Mouse (Mus musculus) CH12.LX (cell line): Measurements from ENCODE around the gene Ccdc85a. TPM values are rescaled to one million over a fixed set of nuclear protein-coding genes. Genes with fewer than 3 reads are reported as not detected.

Source experiments
- DNase-seq: peaks from one replicate; pipeline ENCODE4 v3.0.0-alpha.2; 2013; ENCODE audit errors: extremely low read depth
- H3K27ac ChIP-seq: 2 replicates; pipeline ENCODE4 v1.5.1; 2012; ENCODE audit warnings: low read depth, mild to moderate bottlenecking, control low read depth, moderate library complexity; ENCODE audit not compliant: insufficient read depth
- H3K27me3 ChIP-seq: replicated peaks from 2 replicates; pipeline ENCODE3; 2012; ENCODE audit warnings: inconsistent platforms
- H3K36me3 ChIP-seq, 2 experiments: replicated peaks in 1 of 2; 2 replicates each; pipeline versions ENCODE3 to v1.6.1; 2012; ENCODE audit warnings: inconsistent platforms in 1 of 2, low read length in 1 of 2, mild to moderate bottlenecking in 1 of 2, mixed read lengths in 1 of 2, moderate library complexity in 1 of 2; ENCODE audit not compliant: control insufficient read depth in 1 of 2, insufficient read depth in 1 of 2
- H3K4me1 ChIP-seq, 2 experiments: 2 replicates each; pipeline ENCODE4 v1.6.1; 2012; ENCODE audit warnings: inconsistent platforms in 1 of 2, moderate library complexity in 1 of 2; ENCODE audit not compliant: insufficient read depth in 2 of 2, control insufficient read depth in 1 of 2
- H3K4me2 ChIP-seq: 2 replicates; pipeline ENCODE4 v1.6.1; 2012; ENCODE audit warnings: low read depth, mild to moderate bottlenecking, control low read depth; ENCODE audit not compliant: poor library complexity, insufficient read depth, severe bottlenecking
- H3K4me3 ChIP-seq, 3 experiments: fragments of 150-350 bp in 1 of 3; sonication (generic) in 1 of 3; replicated peaks in 1 of 3; 2 replicates each; pipeline versions ENCODE3 to v1.5.1; 2011 to 2012; ENCODE audit warnings: low read depth in 2 of 3, low read length in 2 of 3, mild to moderate bottlenecking in 2 of 3, moderate library complexity in 2 of 3, control low read depth in 1 of 3, improper control_type of control experiment in 1 of 3, inconsistent platforms in 1 of 3, mixed read lengths in 1 of 3; ENCODE audit not compliant: poor library complexity in 1 of 3
- H3K79me2 ChIP-seq: replicated peaks from 2 replicates; pipeline ENCODE4 v1.6.1; 2012; ENCODE audit warnings: mild to moderate bottlenecking, moderate library complexity; ENCODE audit not compliant: control insufficient read depth, poor library complexity, insufficient read depth, severe bottlenecking; ENCODE audit errors: extremely low read depth
- H3K9ac ChIP-seq: 2 replicates; pipeline ENCODE4 v1.6.1; 2012; ENCODE audit warnings: low read depth, mild to moderate bottlenecking, control low read depth, moderate library complexity; ENCODE audit not compliant: insufficient read depth
- H3K9me3 ChIP-seq: replicated peaks from 2 replicates; pipeline ENCODE3; 2012; ENCODE audit warnings: low read length, inconsistent platforms, mixed read lengths
- BHLHE40 ChIP-seq: IDR thresholded peaks from 2 replicates; pipeline ENCODE4 v1.6.1; 2011; ENCODE audit warnings: mild to moderate bottlenecking, low read depth, low read length, improper control_type of control experiment
- CHD1 ChIP-seq: IDR thresholded peaks from 2 replicates; pipeline ENCODE4 v1.6.1; 2012; ENCODE audit warnings: low read depth, low read length, improper control_type of control experiment, inconsistent platforms
- CTCF ChIP-seq, 2 experiments: IDR thresholded peaks in 1 of 2; conservative IDR thresholded peaks in 1 of 2; 2 replicates each; pipeline ENCODE4 v1.5.1; 2011 to 2012; ENCODE audit warnings: low read depth in 2 of 2, low read length in 2 of 2, improper control_type of control experiment in 1 of 2, inconsistent platforms in 1 of 2, mild to moderate bottlenecking in 1 of 2, moderate library complexity in 1 of 2
- E2F4 ChIP-seq: IDR thresholded peaks from 2 replicates; pipeline ENCODE4 v1.6.1; 2011; ENCODE audit warnings: low read depth, low read length, improper control_type of control experiment; ENCODE audit not compliant: insufficient replicate concordance
- ELF1 ChIP-seq: IDR thresholded peaks from 2 replicates; pipeline ENCODE4 v1.6.1; 2014; ENCODE audit warnings: low read depth, mild to moderate bottlenecking, inconsistent platforms, low read length, improper control_type of control experiment
- EP300 ChIP-seq: IDR thresholded peaks from 2 replicates; pipeline ENCODE4 v1.6.1; 2011; ENCODE audit warnings: low read length, improper control_type of control experiment
- ETS1 ChIP-seq: conservative IDR thresholded peaks from 2 replicates; pipeline ENCODE4 v1.6.1; 2012; ENCODE audit warnings: low read depth, mild to moderate bottlenecking, inconsistent platforms, low read length, improper control_type of control experiment, moderate library complexity
- GABPA ChIP-seq: IDR thresholded peaks from 2 replicates; pipeline ENCODE4 v1.6.1; 2012; ENCODE audit warnings: low read depth, low read length, improper control_type of control experiment, inconsistent platforms; ENCODE audit not compliant: insufficient replicate concordance
- HCFC1 ChIP-seq: IDR thresholded peaks from 2 replicates; pipeline ENCODE4 v1.6.1; 2012; ENCODE audit warnings: low read depth, mild to moderate bottlenecking, inconsistent platforms, low read length, improper control_type of control experiment
- JUN ChIP-seq: IDR thresholded peaks from 2 replicates; pipeline ENCODE4 v1.6.1; 2011; ENCODE audit warnings: low read depth, mild to moderate bottlenecking, low read length, improper control_type of control experiment, moderate library complexity; ENCODE audit not compliant: insufficient read depth
- JUND ChIP-seq: conservative IDR thresholded peaks from 2 replicates; pipeline ENCODE4 v1.6.1; 2011; ENCODE audit warnings: low read depth, low read length, improper control_type of control experiment
- MXI1 ChIP-seq: IDR thresholded peaks from 2 replicates; pipeline ENCODE4 v1.6.1; 2011; ENCODE audit warnings: mild to moderate bottlenecking, low read depth, low read length, improper control_type of control experiment
- NELFE ChIP-seq: IDR thresholded peaks from 2 replicates; pipeline ENCODE4 v1.6.1; 2011; ENCODE audit warnings: low read depth, low read length, improper control_type of control experiment
- NRF1 ChIP-seq: IDR thresholded peaks from 2 replicates; pipeline ENCODE4 v1.6.1; 2014; ENCODE audit warnings: low read depth, mild to moderate bottlenecking, inconsistent platforms, low read length, improper control_type of control experiment, moderate library complexity
- PAX5 ChIP-seq: IDR thresholded peaks from 2 replicates; pipeline ENCODE4 v1.6.1; 2012; ENCODE audit warnings: low read length, inconsistent platforms, mixed read lengths
- POLR2A ChIP-seq: IDR thresholded peaks from 2 replicates; pipeline ENCODE4 v1.6.1; 2011; ENCODE audit warnings: low read depth, mild to moderate bottlenecking, improper control_type of control experiment, low read length
- POLR2AphosphoS2 ChIP-seq: IDR thresholded peaks from 2 replicates; pipeline ENCODE4 v1.6.1; 2011; ENCODE audit warnings: low read depth, low read length, improper control_type of control experiment
- RAD21 ChIP-seq: IDR thresholded peaks from 2 replicates; pipeline ENCODE4 v1.6.1; 2011; ENCODE audit warnings: low read depth, mild to moderate bottlenecking, low read length, improper control_type of control experiment, moderate library complexity
- RCOR1 ChIP-seq: conservative IDR thresholded peaks from 2 replicates; pipeline ENCODE4 v1.6.1; 2012; ENCODE audit warnings: low read depth, mild to moderate bottlenecking, inconsistent platforms, low read length, improper control_type of control experiment
- SIN3A ChIP-seq: IDR thresholded peaks from 2 replicates; pipeline ENCODE4 v1.6.1; 2012; ENCODE audit warnings: low read length, improper control_type of control experiment, inconsistent platforms
- SMC3 ChIP-seq: IDR thresholded peaks from 2 replicates; pipeline ENCODE4 v1.6.1; 2011; ENCODE audit warnings: low read depth, low read length, improper control_type of control experiment
- USF1 ChIP-seq: IDR thresholded peaks from 2 replicates; pipeline ENCODE4 v1.6.1; 2014; ENCODE audit warnings: low read depth, mild to moderate bottlenecking, inconsistent platforms, low read length, improper control_type of control experiment
- USF2 ChIP-seq: conservative IDR thresholded peaks from 2 replicates; pipeline ENCODE4 v1.6.1; 2011; ENCODE audit warnings: low read depth, low read length, improper control_type of control experiment
- ZKSCAN1 ChIP-seq: IDR thresholded peaks from 2 replicates; pipeline ENCODE4 v1.6.1; 2012; ENCODE audit warnings: low read depth, inconsistent platforms, low read length, improper control_type of control experiment, borderline replicate concordance
- ZMIZ1 ChIP-seq: IDR thresholded peaks from 2 replicates; pipeline ENCODE4 v1.6.1; 2012; ENCODE audit warnings: low read depth, mild to moderate bottlenecking, inconsistent platforms, low read length, improper control_type of control experiment
- ZNF384 ChIP-seq: IDR thresholded peaks from 2 replicates; pipeline ENCODE4 v1.6.1; 2012; ENCODE audit warnings: low read depth, low read length, improper control_type of control experiment, inconsistent platforms
- dilution Hi-C: fragments of 300-500 bp; cut with MboI; formaldehyde crosslinking; loops from 2 replicates; pipeline ENCODE4 v1.14.3; 2020; ENCODE audit warnings: low sequenced_read_pairs; ENCODE audit not compliant: extremely low pct_unique_long_range_greater_than_20kb, extremely low pct_ligation_motif_present
- in situ Hi-C: fragments of 300-500 bp; cut with MboI; formaldehyde crosslinking; loops from 3 replicates; pipeline ENCODE4 v1.14.3; 2019; ENCODE audit warnings: low sequenced_read_pairs, low pct_ligation_motif_present, low pct_unique_long_range_greater_than_20kb, mixed read lengths
- polyA plus RNA-seq: library from polyadenylated mRNA; unstranded; fragments of >175 nt; gene quantifications from 2 replicates; pipeline ENCODE4 v1.2.1, GENCODE M21; 2012; ENCODE audit warnings: low read depth; ENCODE audit not compliant: insufficient read length
- total RNA-seq, 2 experiments: library from RNA; depleted of rRNA; stranded (reverse); fragments of 300-350 nt in 1 of 2; fragments of >200 nt in 1 of 2; gene quantifications; 2 replicates each; pipeline ENCODE4 v1.2.3; 2012 to 2014

Ccdc85a gene
- total and polyA plus RNA-seq, 3 experiments: not detected

- Histone ChIP-seq H3K4me3 (no peak overlapping the region), H3K4me1 (no peaks in the 10 kb centered on the region), H3K9ac (no peak overlapping the region), H3K4me2 (no peak overlapping the region), H3K9me3 (no peaks in the 10 kb centered on the region), H3K27me3 (no peaks in the 10 kb centered on the region), H3K36me3 (no peaks in the 10 kb centered on the region), H3K27ac (no peak overlapping the region), H3K79me2 (no peaks in the 10 kb centered on the region)
- DNase-seq: peak; percentile 41
- dilution Hi-C loops: no loop called here
- in situ Hi-C loops: loop anchor here (25.0 kb wide), 1 partner anchor 201 kb away; no protein-coding TSS in a partner anchor
- TF ChIP-seq JUND (peak; percentile 59), HCFC1 (no peak), JUN (no peak), ZNF384 (peak; percentile 81), SMC3 (peak; percentile 62), ZKSCAN1 (no peak), NELFE (no peak), GABPA (no peak), CTCF (conservative IDR thresholded peaks at IDR 0.05 in 1 of 2, IDR thresholded peaks at IDR 0.05 in 1 of 2; ENCODE audit: low read depth in 2 of 2, low read length in 2 of 2) (peak in 1 of 2 experiments; percentile 81; a peak in 3 of 4 replicates), RAD21 (peak; percentile 87)
These were observed 26.8 kb upstream of the Ccdc85a start for GRCm38 (mm10) chr11:28610781-28611491.

- dilution Hi-C loops: no loop called here
- DNase-seq: no peak
These were observed 800 bp downstream of the Ccdc85a start for GRCm38 (mm10) chr11:28583138-28583910.

More at GRCm38 (mm10) chr11:28583138-28583910, 800 bp downstream of the Ccdc85a start:
- H3K4me1 ChIP-seq: 0 out of 4 replicates have a peak, but pooled peaks cover 0 to 3% of the 10 kb centered on the region in 2 experiments
- no peaks in the 10 kb centered on the region for H3K79me2 ChIP-seq
- no peaks in the 10 kb centered on the region for H3K27me3 ChIP-seq
- TF ChIP-seq ETS1: no peak
- TF ChIP-seq USF2: no peak
- no peak for TF ChIP-seq SMC3
- no peak for TF ChIP-seq MXI1
- no peak for TF ChIP-seq USF1
- no peak for TF ChIP-seq POLR2AphosphoS2
- TF ChIP-seq E2F4: no peak
- no peak for TF ChIP-seq RCOR1
- no peak for TF ChIP-seq ZMIZ1
- TF ChIP-seq SIN3A: no peak
- TF ChIP-seq ZNF384: no peak
- no peak for TF ChIP-seq EP300
- TF ChIP-seq PAX5: no peak
- no peak for TF ChIP-seq POLR2A
- no peak for TF ChIP-seq BHLHE40
- TF ChIP-seq ELF1: no peak
- TF ChIP-seq NRF1: no peak
- TF ChIP-seq CHD1: no peak
- TF ChIP-seq RAD21: no peak
- H3K36me3 ChIP-seq: no peaks in the 10 kb centered on the region
- no peak overlapping the region for H3K4me3 ChIP-seq
- in situ Hi-C loops: no loop called here
- H3K9ac ChIP-seq: no peak overlapping the region
- H3K27ac ChIP-seq: no peak overlapping the region
- H3K4me2 ChIP-seq: no peak overlapping the region
- H3K9me3 ChIP-seq: peaks cover 4% of the 10 kb centered on the region
